Mouse (Mus musculus) macrophage (primary cell): Measurements from ENCODE around the gene Col9a2. TPM values are rescaled to one million over a fixed set of nuclear protein-coding genes. Genes with fewer than 3 reads are reported as not detected.

ENCODE experiments used
- H3K27ac ChIP-seq: fragments of 350-480 bp; formaldehyde crosslinking; 2 replicates; pipeline ENCODE4 v1.9.0; 2021
- H3K36me3 ChIP-seq: fragments of 350-480 bp; formaldehyde crosslinking; 2 replicates; pipeline ENCODE4 v1.9.0; 2021; ENCODE audit errors: inconsistent target
- H3K4me3 ChIP-seq: fragments of 350-480 bp; formaldehyde crosslinking; 2 replicates; pipeline ENCODE4 v1.9.0; 2021; ENCODE audit errors: inconsistent target
- H3K79me2 ChIP-seq: fragments of 350-480 bp; formaldehyde crosslinking; 2 replicates; pipeline ENCODE4 v1.9.0; 2021; ENCODE audit errors: inconsistent target
- WGBS: methylation state at CpG from one replicate; pipeline ENCODE4 v1.1.7; 2026; ENCODE audit warnings: inconsistent platforms; ENCODE audit not compliant: missing documents; 5-methylcytosine and 5-hydroxymethylcytosine counted together
- polyA plus RNA-seq: library from polyadenylated mRNA; stranded (reverse); fragments of 250-400 nt; gene quantifications from 3 replicates; pipeline ENCODE4 v1.2.4, GENCODE M21; 2018; ENCODE audit warnings: inconsistent platforms

The Col9a2 gene
- polyA plus RNA-seq, 1 experiment from 2014 or later = 0.04 TPM

- no peak overlapping the region for H3K4me3 ChIP-seq
- H3K36me3 ChIP-seq = peaks cover 24% of the 10 kb centered on the region
- H3K27ac ChIP-seq = no peak overlapping the region
- H3K79me2 ChIP-seq = no peaks in the 10 kb centered on the region
Observed at GRCm38 (mm10) chr4:121084506-121084905, 45.3 kb downstream of the Col9a2 start.

GRCm38 (mm10) chr4:121088696-121089095, 49.5 kb downstream of the Col9a2 start:
- peaks cover 6% of the 10 kb centered on the region; the same call in 1 of the 2 replicates for H3K36me3 ChIP-seq
- H3K79me2 ChIP-seq = no peaks in the 10 kb centered on the region
- H3K27ac ChIP-seq = no peak overlapping the region
- H3K4me3 ChIP-seq = no peak overlapping the region
- 96% methylated on average over 2 of the region's 2 CpGs for WGBS

- H3K36me3 ChIP-seq = peaks cover 6% of the 10 kb centered on the region; the same call in 1 of the 2 replicates
- H3K4me3 ChIP-seq = no peak overlapping the region
Observed at GRCm38 (mm10) chr4:121090211-121090610, 51.0 kb downstream of the Col9a2 start.

GRCm38 (mm10) chr4:121097650-121098378, 58.6 kb downstream of the Col9a2 start, which contains the start of gene Zmpste24:
Gene Zmpste24 (minus strand): TSS chr4:121098241.
- 1% methylated on average over 39 of the region's 39 CpGs for WGBS
- Histone ChIP-seq H3K79me2 (peaks cover 16% of the 10 kb centered on the region; the same call in 1 of the 2 replicates), H3K36me3 (peaks cover 6% of the 10 kb centered on the region; the same call in 1 of the 2 replicates), H3K4me3 (peak within 1 kb of the TSS; percentile 98), H3K27ac (0 out of 2 replicates have a peak within 1 kb of the TSS, but pooled peaks have one; percentile 12)

More at GRCm38 (mm10) chr4:121090211-121090610, 51.0 kb downstream of the Col9a2 start:
- no peaks in the 10 kb centered on the region for H3K79me2 ChIP-seq
- 100% methylated on average over 4 of the region's 4 CpGs for WGBS
- no peak overlapping the region for H3K27ac ChIP-seq

GRCm38 (mm10) chr4:121103304-121103703, 64.1 kb downstream of the Col9a2 start:
- no peaks in the 10 kb centered on the region for H3K36me3 ChIP-seq
- H3K79me2 ChIP-seq = no peaks in the 10 kb centered on the region
- WGBS = 88% methylated on average over 4 of the region's 4 CpGs
- no peak overlapping the region for H3K4me3 ChIP-seq
- no peak overlapping the region for H3K27ac ChIP-seq

Other genes starting within 250 kb of the Col9a2 start
- 20.0 to 28.3 TPM (median 28.1 TPM) in 3 replicates for gene Nfyc, start 207.8 kb upstream of the Col9a2 start, polyA plus RNA-seq
- 0.49 to 0.67 TPM (median 0.54 TPM) in 3 replicates for gene Rims3, start 184.6 kb upstream of the Col9a2 start, polyA plus RNA-seq
- 14.3 to 16.1 TPM (median 15.1 TPM) in 3 replicates for gene Exo5, start 114.4 kb upstream of the Col9a2 start, polyA plus RNA-seq
- gene Zfp69, start 87.7 kb upstream of the Col9a2 start, polyA plus RNA-seq = 0.46 to 0.93 TPM (median 0.59 TPM) in 3 replicates
- 87.2 to 154 TPM (median 91.9 TPM) in 3 replicates for gene Smap2, start 22.1 kb upstream of the Col9a2 start, polyA plus RNA-seq
- gene Zmpste24, start 58.9 kb downstream of the Col9a2 start, polyA plus RNA-seq = 32.2 to 46.9 TPM (median 39.3 TPM) in 3 replicates
- not detected in 3 replicates for gene Tmco2, start 69.8 kb downstream of the Col9a2 start, polyA plus RNA-seq
- gene Rlf, start 175.7 kb downstream of the Col9a2 start, polyA plus RNA-seq = 7.5 to 9.6 TPM (median 8.1 TPM) in 3 replicates